Mouse (Mus musculus): ENCODE measurements at regions not wholly inside any gene's neighbourhood (a gene's known extent, or its start where the extent isn't known, plus 50 kb on each side); places are given as distances from the start of the nearest gene placed in this dataset.

DNA sequence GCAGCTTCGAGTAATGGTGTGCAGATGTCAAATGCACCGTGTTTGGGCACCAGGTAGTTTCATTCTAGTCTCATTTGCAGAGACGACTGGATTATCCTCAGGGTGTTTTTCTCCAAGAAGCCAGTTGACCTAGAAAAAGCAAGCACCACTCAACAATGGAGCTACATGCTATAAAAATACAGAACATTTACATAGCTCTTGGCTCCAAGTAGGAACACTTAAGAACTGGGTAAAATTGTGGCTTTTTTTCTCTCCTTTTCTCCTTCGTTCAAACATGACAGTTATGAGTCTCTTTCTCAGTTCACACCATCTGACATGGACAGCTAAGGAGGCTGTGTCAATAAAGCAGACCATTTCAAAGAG is 485.8 kb downstream of the Slc4a3 start:
- no peak for TF ChIP-seq CTCF (IDR thresholded peaks at IDR 0.05)
- H3K9ac ChIP-seq (replicated peaks; ENCODE audit: low read length, poor library complexity, severe bottlenecking), result no peak overlapping the region
- no peaks in the 10 kb centered on the region for H3K9me3 ChIP-seq (ENCODE audit: low read length)
- no peak overlapping the region for H3K27ac ChIP-seq (ENCODE audit: low read depth, low read length)
- no peak overlapping the region for H3K4me2 ChIP-seq (ENCODE audit: low read depth, low read length, poor library complexity, severe bottlenecking)
- no peak overlapping the region for H3K4me3 ChIP-seq (ENCODE audit: low read depth, low read length)
- no peaks in the 10 kb centered on the region for H3K27me3 ChIP-seq (ENCODE audit: insufficient read depth, low read length)
- no peak for DNase-seq (ENCODE audit: low spot score)
- 67% methylated on average over 4 of the region's 4 CpGs for WGBS
- H3K4me1 ChIP-seq (ENCODE audit: insufficient read depth, low read length), result no peaks in the 10 kb centered on the region; the same call in 1 of the 2 replicates
- ATAC-seq (ENCODE audit: low FRiP score), result no peak
- no peaks in the 10 kb centered on the region for H3K36me3 ChIP-seq (ENCODE audit: insufficient read depth, low read length)

GRCm38 (mm10) chr1:76032626-76033025 is 486.6 kb downstream of the Slc4a3 start:
- 86% methylated on average over 3 of the region's 3 CpGs for WGBS
- H3K9me3 ChIP-seq (ENCODE audit: low read length), result no peaks in the 10 kb centered on the region
- H3K4me2 ChIP-seq (ENCODE audit: low read depth, low read length, poor library complexity, severe bottlenecking), result no peak overlapping the region
- no peak overlapping the region for H3K9ac ChIP-seq (replicated peaks; ENCODE audit: low read length, poor library complexity, severe bottlenecking)
- H3K27ac ChIP-seq (ENCODE audit: low read depth, low read length), result no peak overlapping the region
- DNase-seq (ENCODE audit: low spot score) (no peak), ATAC-seq (ENCODE audit: low FRiP score) (no peak)
- H3K36me3 ChIP-seq (ENCODE audit: insufficient read depth, low read length), result no peaks in the 10 kb centered on the region
- no peaks in the 10 kb centered on the region for H3K27me3 ChIP-seq (ENCODE audit: insufficient read depth, low read length)
- H3K4me1 ChIP-seq (ENCODE audit: insufficient read depth, low read length), result no peaks in the 10 kb centered on the region; the same call in 1 of the 2 replicates
- TF ChIP-seq CTCF (IDR thresholded peaks at IDR 0.05), result no peak
- no peak overlapping the region for H3K4me3 ChIP-seq (ENCODE audit: low read depth, low read length)

DNA sequence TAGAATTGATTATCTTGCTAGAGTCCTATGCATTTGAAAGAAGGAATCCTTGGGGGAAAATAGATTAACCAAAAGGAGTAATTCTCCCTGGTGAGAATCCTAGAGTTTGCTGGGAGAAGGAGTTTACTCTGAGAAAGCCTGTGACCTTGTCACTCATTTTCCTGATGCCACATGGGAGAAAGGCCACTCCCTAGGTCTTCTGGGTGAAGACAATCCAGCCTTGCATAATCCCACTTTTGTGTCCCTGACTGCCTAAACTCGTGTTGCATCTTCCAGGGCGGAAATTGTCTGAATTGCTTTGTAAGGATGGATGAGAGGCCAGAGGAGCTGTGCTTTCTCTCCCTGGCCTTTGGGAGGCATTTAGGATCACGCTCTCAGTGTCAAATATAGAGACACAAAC is 490.2 kb downstream of the Slc4a3 start:
- H3K27me3 ChIP-seq (ENCODE audit: insufficient read depth, low read length), result no peaks in the 10 kb centered on the region
- DNase-seq (ENCODE audit: low spot score), result no peak
- H3K4me2 ChIP-seq (ENCODE audit: low read depth, low read length, poor library complexity, severe bottlenecking), result no peak overlapping the region
- no peaks in the 10 kb centered on the region for H3K9me3 ChIP-seq (ENCODE audit: low read length)
- no peak overlapping the region for H3K4me3 ChIP-seq (ENCODE audit: low read depth, low read length)
- no peak overlapping the region for H3K9ac ChIP-seq (replicated peaks; ENCODE audit: low read length, poor library complexity, severe bottlenecking)
- ATAC-seq (ENCODE audit: low FRiP score), result no peak
- H3K27ac ChIP-seq (ENCODE audit: low read depth, low read length), result no peak overlapping the region
- H3K4me1 ChIP-seq (ENCODE audit: insufficient read depth, low read length), result no peaks in the 10 kb centered on the region
- TF ChIP-seq CTCF (IDR thresholded peaks at IDR 0.05), result no peak
- 42% methylated on average over 3 of the region's 3 CpGs for WGBS
- no peaks in the 10 kb centered on the region for H3K36me3 ChIP-seq (ENCODE audit: insufficient read depth, low read length)

- H3K4me1 ChIP-seq (ENCODE audit: insufficient read depth, low read length), result no peaks in the 10 kb centered on the region
- TF ChIP-seq CTCF (IDR thresholded peaks at IDR 0.05), result peak; percentile 19; the same call in 1 of the 2 replicates
- no peak overlapping the region for H3K9ac ChIP-seq (replicated peaks; ENCODE audit: low read length, poor library complexity, severe bottlenecking)
- no peaks in the 10 kb centered on the region for H3K9me3 ChIP-seq (ENCODE audit: low read length)
- no peak overlapping the region for H3K4me3 ChIP-seq (ENCODE audit: low read depth, low read length)
- H3K27me3 ChIP-seq (ENCODE audit: insufficient read depth, low read length), result no peaks in the 10 kb centered on the region
- ATAC-seq (ENCODE audit: low FRiP score), result peak; percentile 49; the same call in 1 of the 2 replicates
- no peaks in the 10 kb centered on the region for H3K36me3 ChIP-seq (ENCODE audit: insufficient read depth, low read length)
- peak; percentile 78 for DNase-seq (ENCODE audit: low spot score)
- H3K4me2 ChIP-seq (ENCODE audit: low read depth, low read length, poor library complexity, severe bottlenecking), result no peak overlapping the region
- 75% methylated on average over 4 of the region's 4 CpGs for WGBS
- H3K27ac ChIP-seq (ENCODE audit: low read depth, low read length), result no peak overlapping the region
These were observed 493.1 kb downstream of the Slc4a3 start for GRCm38 (mm10) chr1:76039029-76039655.

DNA sequence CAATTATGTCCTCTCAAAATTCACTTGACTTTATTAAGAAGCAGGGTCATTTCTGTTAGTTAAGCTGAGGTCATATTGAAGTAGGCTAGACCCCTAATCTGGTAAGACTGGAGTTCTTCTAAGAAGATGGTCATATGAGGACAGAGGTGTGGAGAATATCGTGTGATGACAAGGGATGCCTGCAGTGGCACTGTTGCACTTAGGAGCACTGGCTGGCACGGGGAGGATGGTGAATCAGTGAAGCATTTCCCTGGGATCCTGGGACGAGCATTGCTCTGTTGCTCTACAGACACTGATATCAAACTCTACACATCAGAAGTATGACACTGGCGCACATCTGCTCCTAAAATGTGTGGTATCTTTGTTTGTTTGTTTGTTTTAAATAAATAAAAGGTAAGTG is 493.6 kb downstream of the Slc4a3 start:
- Histone ChIP-seq H3K27ac (ENCODE audit: low read depth, low read length) (no peak overlapping the region), H3K4me3 (ENCODE audit: low read depth, low read length) (no peak overlapping the region), H3K27me3 (ENCODE audit: insufficient read depth, low read length) (no peaks in the 10 kb centered on the region), H3K9ac (replicated peaks; ENCODE audit: low read length, poor library complexity, severe bottlenecking) (no peak overlapping the region), H3K4me2 (ENCODE audit: low read depth, low read length, poor library complexity, severe bottlenecking) (no peak overlapping the region), H3K36me3 (ENCODE audit: insufficient read depth, low read length) (no peaks in the 10 kb centered on the region), H3K4me1 (ENCODE audit: insufficient read depth, low read length) (no peaks in the 10 kb centered on the region), H3K9me3 (ENCODE audit: low read length) (no peaks in the 10 kb centered on the region)
- ATAC-seq (ENCODE audit: low FRiP score), result no peak
- WGBS, result 89% methylated on average over 4 of the region's 4 CpGs
- DNase-seq (ENCODE audit: low spot score), result no peak
- 0 out of 2 replicates have a peak, but pooled peaks have one; percentile 9 for TF ChIP-seq CTCF (IDR thresholded peaks at IDR 0.05)

- no peak for TF ChIP-seq CTCF (IDR thresholded peaks at IDR 0.05)
- Histone ChIP-seq H3K27ac (ENCODE audit: low read depth, low read length) (no peak overlapping the region), H3K4me1 (ENCODE audit: insufficient read depth, low read length) (no peaks in the 10 kb centered on the region), H3K4me2 (ENCODE audit: low read depth, low read length, poor library complexity, severe bottlenecking) (no peak overlapping the region), H3K9me3 (ENCODE audit: low read length) (peaks cover 3% of the 10 kb centered on the region; the same call in 1 of the 2 replicates), H3K9ac (replicated peaks; ENCODE audit: low read length, poor library complexity, severe bottlenecking) (no peak overlapping the region), H3K27me3 (ENCODE audit: insufficient read depth, low read length) (no peaks in the 10 kb centered on the region; the same call in 1 of the 2 replicates), H3K36me3 (ENCODE audit: insufficient read depth, low read length) (no peaks in the 10 kb centered on the region), H3K4me3 (ENCODE audit: low read depth, low read length) (no peak overlapping the region)
- WGBS, result 93% methylated on average over 1 of the region's 1 CpGs
- no peak for ATAC-seq (ENCODE audit: low FRiP score)
- DNase-seq (ENCODE audit: low spot score), result no peak
These were observed 504.2 kb downstream of the Slc4a3 start for GRCm38 (mm10) chr1:76050264-76050663.

Measured in midbrain, postnatal 0 days (tissue).